Mouse (Mus musculus) midbrain, embryonic 14.5 days (tissue): ENCODE results near the gene Plxdc1. TPM values are rescaled to one million over a fixed set of nuclear protein-coding genes. Genes with fewer than 3 reads are reported as not detected.

Source experiments
- ATAC-seq: fragments of 200-750 bp; cut with Nextera tagmentation; 2 replicates; pipeline ENCODE4 v1.8.0; 2017; ENCODE audit warnings: moderate number of reproducible peaks, moderate library complexity; ENCODE audit not compliant: low FRiP score, low TSS enrichment
- DNase-seq: peaks from one replicate; pipeline ENCODE4 v3.0.0-alpha.2; 2015
- H3K27ac ChIP-seq: fragments of 300-500 bp; sonication (generic); replicated peaks from 2 replicates; pipeline ENCODE4 v1.5.1; 2014; ENCODE audit warnings: mild to moderate bottlenecking, low read depth, low read length, moderate library complexity
- H3K27me3 ChIP-seq: fragments of 300-500 bp; sonication (generic); 2 replicates; pipeline ENCODE4 v1.6.1; 2014; ENCODE audit warnings: low read length, control low read depth, mixed read lengths; ENCODE audit not compliant: control insufficient read depth, insufficient read depth
- H3K36me3 ChIP-seq: fragments of 300-500 bp; sonication (generic); 2 replicates; pipeline ENCODE4 v1.6.1; 2014; ENCODE audit warnings: low read length, control low read depth; ENCODE audit not compliant: control insufficient read depth, insufficient read depth
- H3K4me1 ChIP-seq: fragments of 300-500 bp; sonication (generic); 2 replicates; pipeline ENCODE4 v1.6.1; 2014; ENCODE audit warnings: mild to moderate bottlenecking, antibody characterized with exemption, low read length, control low read depth; ENCODE audit not compliant: control insufficient read depth, insufficient read depth
- H3K4me2 ChIP-seq: fragments of 300-500 bp; sonication (generic); 2 replicates; pipeline ENCODE4 v1.6.1; 2014; ENCODE audit warnings: mild to moderate bottlenecking, low read length, moderate library complexity
- H3K4me3 ChIP-seq: fragments of 300-500 bp; sonication (generic); replicated peaks from 2 replicates; pipeline ENCODE4 v1.5.1; 2014; ENCODE audit warnings: low read depth, low read length
- H3K9ac ChIP-seq: fragments of 300-500 bp; sonication (generic); replicated peaks from 2 replicates; pipeline ENCODE4 v1.6.1; 2014; ENCODE audit warnings: mild to moderate bottlenecking, low read length, moderate library complexity
- H3K9me3 ChIP-seq: fragments of 300-500 bp; sonication (generic); 2 replicates; pipeline ENCODE4 v1.6.1; 2016; ENCODE audit warnings: low read length, control low read depth, mixed read lengths; ENCODE audit not compliant: control insufficient read depth
- WGBS: fragments of 180-500 bp; shearing (Covaris S2); extraction: QIAGEN DNeasy Blood & Tissue Kit; methylation state at CpG from one replicate; pipeline ENCODE4 v1.1.7; 2014; 5-methylcytosine and 5-hydroxymethylcytosine counted together
- polyA plus RNA-seq: library from polyadenylated mRNA; unstranded; fragments of >200 nt; fragmentation: Nextera tagmentation; extraction: Ambion mirVana; gene quantifications from 2 replicates; pipeline ENCODE4 v1.2.1, GENCODE M21; 2014

Gene Plxdc1
- polyA plus RNA-seq, 1 experiment from 2014 or later: 0.96 TPM

- Histone ChIP-seq H3K9ac (no peak overlapping the region), H3K27me3 (no peaks in the 10 kb centered on the region), H3K4me1 (no peaks in the 10 kb centered on the region), H3K27ac (no peak overlapping the region), H3K36me3 (no peaks in the 10 kb centered on the region), H3K9me3 (no peaks in the 10 kb centered on the region), H3K4me2 (no peak overlapping the region), H3K4me3 (no peak overlapping the region)
- ATAC-seq: no peak
- DNase-seq: no peak
- 76% methylated on average over 4 of the region's 4 CpGs for WGBS
Measured at GRCm38 (mm10) chr11:97896655-97897054, 89.6 kb downstream of the Plxdc1 start.

- 75% methylated on average over 5 of the region's 5 CpGs for WGBS
Measured at GRCm38 (mm10) chr11:97891821-97892220, 94.4 kb downstream of the Plxdc1 start.

DNA sequence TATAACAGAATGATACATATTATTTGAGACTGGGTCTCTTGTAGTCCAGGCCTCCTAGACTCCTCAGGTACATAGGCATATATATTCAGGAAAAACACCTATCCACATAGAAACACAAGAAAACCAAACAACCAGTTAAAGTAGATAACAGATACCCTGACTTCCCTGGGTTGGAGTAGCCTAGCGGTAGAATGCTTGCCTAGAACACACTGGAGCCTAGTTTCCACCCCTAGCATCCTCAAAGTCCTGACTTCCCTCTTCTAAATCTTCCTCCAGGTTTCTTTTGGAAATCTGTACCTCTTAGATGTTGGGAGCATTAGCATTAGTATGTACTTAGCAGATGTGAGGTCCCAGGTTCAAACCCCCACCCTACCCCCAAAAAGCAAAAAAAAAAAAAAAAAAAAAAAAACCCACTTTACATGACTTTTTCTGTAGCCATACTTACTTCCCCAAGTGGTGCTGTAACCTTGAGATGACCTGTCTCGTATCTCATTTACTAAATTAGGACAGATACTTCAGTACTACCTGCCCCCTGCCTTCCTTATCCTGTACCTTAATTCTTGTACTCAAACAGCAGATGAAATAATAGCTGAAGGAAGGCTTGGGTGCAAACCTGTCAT, 100.8 kb downstream of the Plxdc1 start:
- Histone ChIP-seq H3K36me3 (no peaks in the 10 kb centered on the region), H3K4me1 (no peaks in the 10 kb centered on the region), H3K9ac (no peak overlapping the region), H3K4me3 (no peak overlapping the region), H3K9me3 (no peaks in the 10 kb centered on the region), H3K27me3 (no peaks in the 10 kb centered on the region), H3K27ac (no peak overlapping the region), H3K4me2 (no peak overlapping the region)
- DNase-seq (no peak), ATAC-seq (no peak)
- 99% methylated on average over 2 of the region's 2 CpGs for WGBS

More at GRCm38 (mm10) chr11:97891821-97892220, 94.4 kb downstream of the Plxdc1 start:
- Histone ChIP-seq H3K9me3 (no peaks in the 10 kb centered on the region), H3K27me3 (no peaks in the 10 kb centered on the region), H3K9ac (no peak overlapping the region), H3K4me1 (no peaks in the 10 kb centered on the region), H3K27ac (no peak overlapping the region), H3K4me3 (no peak overlapping the region), H3K36me3 (no peaks in the 10 kb centered on the region), H3K4me2 (no peak overlapping the region)
- no peak for DNase-seq
- no peak for ATAC-seq

DNA sequence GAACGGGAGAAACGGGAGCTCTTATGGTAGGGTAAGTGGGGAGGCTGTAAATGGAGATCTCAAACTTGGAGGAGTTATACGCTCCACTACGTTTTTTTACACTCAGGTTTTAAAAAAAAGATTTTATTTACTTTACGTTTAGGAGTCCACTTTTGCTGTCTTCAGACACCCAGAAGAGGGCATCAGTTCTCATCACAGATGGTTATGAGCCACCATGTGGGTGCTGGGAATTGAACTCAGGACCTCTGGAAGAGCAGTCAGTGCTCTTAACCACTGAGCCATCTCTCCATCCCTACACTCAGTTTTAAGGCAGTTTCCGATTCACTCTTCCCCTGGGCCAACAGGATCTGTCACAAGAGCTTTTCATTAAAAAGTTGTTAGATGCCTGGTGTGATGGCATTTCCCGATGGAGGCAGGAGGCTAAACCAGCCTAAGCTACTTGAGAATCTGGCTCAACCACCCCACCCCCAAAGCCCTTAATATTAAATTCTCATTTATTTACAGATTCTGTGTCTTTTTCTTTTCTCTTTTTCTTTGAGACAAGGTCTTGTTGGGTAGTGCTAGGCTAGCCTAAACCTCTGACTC, 101.6 kb downstream of the Plxdc1 start:
- WGBS: 28% methylated on average over 7 of the region's 7 CpGs
- Histone ChIP-seq H3K27me3 (no peaks in the 10 kb centered on the region), H3K9ac (peak overlapping the region; percentile 47; the same call in 1 of the 2 replicates), H3K36me3 (no peaks in the 10 kb centered on the region), H3K4me3 (peak overlapping the region; percentile 53), H3K9me3 (no peaks in the 10 kb centered on the region), H3K4me2 (peak overlapping the region; percentile 61), H3K27ac (peak overlapping the region; percentile 92), H3K4me1 (no peaks in the 10 kb centered on the region)
- no peak for ATAC-seq
- no peak for DNase-seq

DNA sequence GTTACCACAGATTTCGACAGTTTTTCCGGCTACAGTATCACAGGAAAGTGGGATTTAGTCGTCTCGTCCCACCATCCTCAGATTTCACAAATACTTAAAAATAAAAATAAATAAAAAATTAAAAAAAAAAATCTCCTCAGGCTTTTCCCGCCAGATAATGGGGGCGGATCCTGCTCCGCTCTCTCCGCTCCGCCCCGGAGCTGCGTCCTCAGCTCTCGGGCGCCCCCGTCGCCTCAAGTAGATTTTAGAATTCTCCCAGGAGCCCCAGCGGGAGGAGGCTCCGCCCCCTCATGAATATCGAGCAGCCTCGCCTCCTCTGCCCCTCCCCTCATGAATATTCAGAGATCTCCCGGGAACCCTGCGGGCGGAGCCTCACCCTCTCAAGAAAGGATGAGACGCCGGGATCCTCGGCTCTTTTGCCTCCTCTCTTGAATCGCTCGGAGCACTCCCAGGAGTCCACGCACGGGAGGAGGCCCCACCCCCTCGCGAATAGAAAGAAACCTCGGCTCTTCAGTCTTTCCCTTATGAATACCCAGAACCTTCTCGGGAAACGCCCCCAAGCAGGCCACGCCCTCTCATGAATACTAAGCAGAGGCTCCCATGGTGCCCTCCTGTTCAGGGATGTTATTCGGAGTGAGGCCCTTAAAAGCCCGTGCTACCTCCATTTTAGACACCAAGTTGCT, 102.2 kb downstream of the Plxdc1 start, which contains the start of gene Fbxo47:
TSS of gene Fbxo47 (minus strand) at position 237 of the 683 bp plus-strand sequence.
- DNase-seq (peak; percentile 99), ATAC-seq (peak; percentile 94)
- under 1% methylated on average over 37 of the region's 37 CpGs for WGBS
- H3K9me3 ChIP-seq: no peaks in the 10 kb centered on the region
- H3K4me1 ChIP-seq: no peaks in the 10 kb centered on the region
- no peaks in the 10 kb centered on the region for H3K36me3 ChIP-seq
- peak within 1 kb of the TSS; percentile 47; the same call in 1 of the 2 replicates for H3K9ac ChIP-seq
- H3K27me3 ChIP-seq: no peaks in the 10 kb centered on the region
- H3K4me3 ChIP-seq: peak within 1 kb of the TSS; percentile 53
- H3K4me2 ChIP-seq: peak within 1 kb of the TSS; percentile 61
- peak within 1 kb of the TSS; percentile 92 for H3K27ac ChIP-seq

- no peaks in the 10 kb centered on the region for H3K27me3 ChIP-seq
- H3K4me2 ChIP-seq: peak overlapping the region; percentile 61
- no peaks in the 10 kb centered on the region for H3K4me1 ChIP-seq
- DNase-seq (peak; percentile 77), ATAC-seq (0 out of 2 replicates have a peak, but pooled peaks have one; percentile 68)
- no peak overlapping the region; the same call in 1 of the 2 replicates for H3K9ac ChIP-seq
- no peaks in the 10 kb centered on the region for H3K9me3 ChIP-seq
- WGBS: 4% methylated on average over 26 of the region's 26 CpGs
- no peaks in the 10 kb centered on the region for H3K36me3 ChIP-seq
- peak overlapping the region; percentile 53 for H3K4me3 ChIP-seq
- peak overlapping the region; percentile 67 for H3K27ac ChIP-seq
Measured at GRCm38 (mm10) chr11:97883542-97883917, 102.7 kb downstream of the Plxdc1 start.

- DNase-seq: no peak
- 95% methylated on average over 4 of the region's 4 CpGs for whole genome bisulfite sequencing
Measured at GRCm38 (mm10) chr11:97880362-97880761, 105.9 kb downstream of the Plxdc1 start.

GRCm38 (mm10) chr11:97877341-97877740, 108.9 kb downstream of the Plxdc1 start:
- H3K4me3 ChIP-seq: no peak overlapping the region
- DNase-seq: no peak
- no peak overlapping the region for H3K9ac ChIP-seq
- no peaks in the 10 kb centered on the region for H3K36me3 ChIP-seq
- no peaks in the 10 kb centered on the region for H3K27me3 ChIP-seq
- WGBS: 87% methylated on average over 2 of the region's 2 CpGs
- ATAC-seq: no peak
- H3K27ac ChIP-seq: no peak overlapping the region
- H3K4me2 ChIP-seq: no peak overlapping the region
- no peaks in the 10 kb centered on the region for H3K4me1 ChIP-seq
- no peaks in the 10 kb centered on the region for H3K9me3 ChIP-seq

More at GRCm38 (mm10) chr11:97880362-97880761, 105.9 kb downstream of the Plxdc1 start:
- Histone ChIP-seq H3K9ac (no peak overlapping the region), H3K9me3 (no peaks in the 10 kb centered on the region), H3K36me3 (no peaks in the 10 kb centered on the region), H3K4me2 (no peak overlapping the region), H3K27ac (no peak overlapping the region), H3K27me3 (no peaks in the 10 kb centered on the region), H3K4me3 (no peak overlapping the region), H3K4me1 (no peaks in the 10 kb centered on the region)
- ATAC-seq: no peak
